8 mouse cellular contexts compared by ENCODE assay signal in the genomic region with DNA sequence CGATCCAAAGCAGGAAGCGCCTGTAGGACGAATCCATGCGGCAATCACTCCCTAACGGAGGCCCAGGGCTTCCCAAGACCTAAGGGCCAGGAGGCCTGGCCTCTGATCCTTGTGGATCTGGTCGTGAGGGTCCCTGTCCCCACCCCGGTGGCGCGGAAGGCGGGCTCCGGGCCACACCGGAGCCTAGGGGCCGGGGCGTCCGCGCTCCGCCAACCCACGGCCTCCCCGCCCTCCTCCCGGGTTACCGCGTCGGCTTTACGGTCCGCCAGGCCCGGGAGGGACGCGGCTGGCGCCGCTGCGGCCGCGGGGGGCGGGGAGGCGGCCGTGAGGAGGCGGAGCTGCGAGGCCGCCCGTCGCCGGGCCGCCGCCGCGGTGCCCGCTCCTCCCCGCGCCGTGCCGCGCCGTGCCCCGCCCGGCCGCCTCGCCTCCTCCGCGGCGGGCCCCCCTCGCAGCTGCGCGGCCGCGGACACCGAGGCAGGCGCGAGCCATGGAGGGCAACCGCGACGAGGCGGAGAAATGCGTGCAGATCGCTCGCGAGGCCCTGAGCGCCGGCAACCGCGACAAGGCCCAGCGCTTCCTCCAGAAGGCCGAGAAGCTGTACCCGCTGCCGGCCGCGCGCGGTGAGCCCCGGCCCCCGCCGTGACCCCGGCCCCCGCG. TPM values are rescaled to one million over a fixed set of nuclear protein-coding genes. Genes with fewer than 3 reads are reported as not detected.
DNase-seq lines count a peak whose midpoint lies in the region; ATAC-seq and TF ChIP-seq lines count a peak whose summit lies in the region.

A gene (plus strand): TSS at position 239 of the 657 bp plus-strand sequence.

- TF ChIP-seq POLR2A in CH12.LX (IDR thresholded peaks at IDR 0.05; ENCODE audit: low read depth, low read length) = peak; percentile 70; the same call in 1 of the 2 replicates
- TF ChIP-seq POLR2A in testis, adult 2 months (IDR thresholded peaks at IDR 0.05; ENCODE audit: control insufficient read depth, low read depth, low read length) = peak; percentile 28; the same call in 1 of the 2 replicates

- peaks cover 45% of the 10 kb centered on the region for H3K79me2 ChIP-seq in CH12.LX (replicated peaks; ENCODE audit: control insufficient read depth, extremely low read depth, insufficient read depth, poor library complexity, severe bottlenecking)

- H3K9me3 ChIP-seq in CH12.LX (replicated peaks; ENCODE audit: low read length) = no peaks in the 10 kb centered on the region
- H3K9me3 ChIP-seq in forebrain, embryonic 13.5 days (replicated peaks) = no peaks in the 10 kb centered on the region
- no peaks in the 10 kb centered on the region for H3K9me3 ChIP-seq in heart, postnatal 0 days (replicated peaks; ENCODE audit: control insufficient read depth, low read length)
- no peaks in the 10 kb centered on the region for H3K9me3 ChIP-seq in neural tube, embryonic 14.5 days (ENCODE audit: control insufficient read depth, low read length)

- H3K36me3 ChIP-seq in CH12.LX (replicated peaks in 1 of 2; ENCODE audit: control insufficient read depth in 1 of 2, insufficient read depth in 1 of 2, low read length in 1 of 2) = peaks cover 10 to 21% of the 10 kb centered on the region in 2 experiments
- H3K36me3 ChIP-seq in forebrain, embryonic 13.5 days (ENCODE audit: poor library complexity, severe bottlenecking) = 0 out of 2 replicates have a peak, but pooled peaks cover 10% of the 10 kb centered on the region
- no peaks in the 10 kb centered on the region for H3K36me3 ChIP-seq in heart, postnatal 0 days (replicated peaks; ENCODE audit: control insufficient read depth, insufficient read depth, low read length)
- H3K36me3 ChIP-seq in neural tube, embryonic 14.5 days (ENCODE audit: control insufficient read depth, insufficient read depth, low read length) = no peaks in the 10 kb centered on the region
- no peaks in the 10 kb centered on the region for H3K36me3 ChIP-seq in testis, adult 2 months (ENCODE audit: control insufficient read depth, insufficient read depth, low read length)

- ATAC-seq in forebrain, embryonic 13.5 days = peak; percentile 19
- peak; percentile 25 for ATAC-seq in heart, postnatal 0 days (ENCODE audit: insufficient read depth, low read depth)
- peak; percentile 21 for ATAC-seq in neural tube, embryonic 14.5 days (ENCODE audit: low read depth)

- peak; percentile 62 for DNase-seq in CH12.LX (ENCODE audit: extremely low read depth)
- DNase-seq in c-Kit-positive CD71-positive TER-119-positive erythroid progenitor cells, embryonic 14.5 days (ENCODE audit: low spot score) = peak; percentile 61
- peak; percentile 39 for DNase-seq in heart, postnatal 0 days (ENCODE audit: low spot score)
- peak; percentile 67 to 80 for DNase-seq in kidney, postnatal 4 days
- peak; percentile 55 to 63 for DNase-seq in lung, adult 18-20 months

- TF ChIP-seq CTCF in CH12.LX (conservative IDR thresholded peaks at IDR 0.05 in 1 of 2, IDR thresholded peaks at IDR 0.05 in 1 of 2; ENCODE audit: low read depth in 2 of 2, low read length in 2 of 2) = no peak
- no peak for TF ChIP-seq CTCF in heart, postnatal 0 days (IDR thresholded peaks at IDR 0.05; ENCODE audit: low read depth)
- TF ChIP-seq CTCF in testis, adult 2 months (IDR thresholded peaks at IDR 0.05; ENCODE audit: control insufficient read depth, insufficient read depth, insufficient replicate concordance, low read depth, low read length) = no peak

- under 1% methylated on average over 76 of the region's 94 CpGs for WGBS in forebrain, embryonic 13.5 days
- WGBS in heart, postnatal 0 days = under 1% methylated on average over 70 of the region's 94 CpGs
- WGBS in neural tube, embryonic 14.5 days = 0% methylated on average over 45 of the region's 94 CpGs

- in situ Hi-C loops in CH12.LX (cut with MboI; ENCODE audit: low pct_ligation_motif_present, low pct_unique_long_range_greater_than_20kb, low sequenced_read_pairs) = loop anchor here (5.0 to 10.0 kb wide), 2 partner anchors 50 to 277 kb away; a partner anchor contains a TSS

- peak within 1 kb of the TSS; percentile 87 for H3K4me2 ChIP-seq in CH12.LX (ENCODE audit: insufficient read depth, low read depth, poor library complexity, severe bottlenecking)
- peak within 1 kb of the TSS; percentile 85 for H3K4me2 ChIP-seq in forebrain, embryonic 13.5 days
- H3K4me2 ChIP-seq in heart, postnatal 0 days (ENCODE audit: low read depth, low read length) = peak within 1 kb of the TSS; percentile 88
- peak within 1 kb of the TSS; percentile 73 for H3K4me2 ChIP-seq in neural tube, embryonic 14.5 days (ENCODE audit: low read depth, low read length)

- peak within 1 kb of the TSS; percentile 93 for H3K9ac ChIP-seq in CH12.LX (ENCODE audit: insufficient read depth, low read depth)
- peak within 1 kb of the TSS; percentile 98 for H3K9ac ChIP-seq in forebrain, embryonic 13.5 days
- H3K9ac ChIP-seq in heart, postnatal 0 days (replicated peaks; ENCODE audit: low read depth, low read length) = peak within 1 kb of the TSS; percentile 98
- H3K9ac ChIP-seq in neural tube, embryonic 14.5 days (replicated peaks; ENCODE audit: low read depth, low read length) = peak within 1 kb of the TSS; percentile 96

- peaks cover 5 to 33% of the 10 kb centered on the region in 2 experiments for H3K4me1 ChIP-seq in CH12.LX (ENCODE audit: control insufficient read depth in 1 of 2, insufficient read depth in 2 of 2)
- H3K4me1 ChIP-seq in forebrain, embryonic 13.5 days = peaks cover 34% of the 10 kb centered on the region
- peaks cover 8% of the 10 kb centered on the region; the same call in 1 of the 2 replicates for H3K4me1 ChIP-seq in heart, postnatal 0 days (ENCODE audit: control insufficient read depth, insufficient read depth)
- peaks cover 11% of the 10 kb centered on the region; the same call in 1 of the 2 replicates for H3K4me1 ChIP-seq in neural tube, embryonic 14.5 days (ENCODE audit: control insufficient read depth, insufficient read depth, low read length)
- peaks cover 7% of the 10 kb centered on the region for H3K4me1 ChIP-seq in testis, adult 2 months (ENCODE audit: control insufficient read depth, insufficient read depth, low read length)

- TF ChIP-seq EP300 in CH12.LX (IDR thresholded peaks at IDR 0.05; ENCODE audit: low read length) = no peak
- no peak for TF ChIP-seq EP300 in heart, postnatal 0 days (IDR thresholded peaks at IDR 0.05; ENCODE audit: low read depth)

- dilution Hi-C loops in CH12.LX (cut with MboI; ENCODE audit: extremely low pct_ligation_motif_present, extremely low pct_unique_long_range_greater_than_20kb, low sequenced_read_pairs) = no loop called here

- no peak for TF ChIP-seq RAD21 in CH12.LX (IDR thresholded peaks at IDR 0.05; ENCODE audit: low read depth, low read length)

- H3K27ac ChIP-seq in CH12.LX (ENCODE audit: insufficient read depth, low read depth) = peak within 1 kb of the TSS; percentile 90
- peak within 1 kb of the TSS; percentile 98 for H3K27ac ChIP-seq in forebrain, embryonic 13.5 days
- H3K27ac ChIP-seq in heart, postnatal 0 days (ENCODE audit: low read depth) = peak within 1 kb of the TSS; percentile 98
- H3K27ac ChIP-seq in neural tube, embryonic 14.5 days (ENCODE audit: low read depth, low read length) = peak within 1 kb of the TSS; percentile 97
- H3K27ac ChIP-seq in testis, adult 2 months (ENCODE audit: control insufficient read depth, insufficient read depth, low read depth, low read length) = peak within 1 kb of the TSS; percentile 90

- no peaks in the 10 kb centered on the region for H3K27me3 ChIP-seq in CH12.LX (replicated peaks)
- H3K27me3 ChIP-seq in forebrain, embryonic 13.5 days = no peaks in the 10 kb centered on the region
- no peaks in the 10 kb centered on the region for H3K27me3 ChIP-seq in heart, postnatal 0 days (ENCODE audit: control insufficient read depth, insufficient read depth, low read length)
- H3K27me3 ChIP-seq in neural tube, embryonic 14.5 days (ENCODE audit: control insufficient read depth, insufficient read depth, low read length) = no peaks in the 10 kb centered on the region
- H3K27me3 ChIP-seq in testis, adult 2 months (ENCODE audit: control insufficient read depth, insufficient read depth, low read length) = no peaks in the 10 kb centered on the region

- peak within 1 kb of the TSS; percentile 64 to 86 (median 69) for H3K4me3 ChIP-seq in CH12.LX (replicated peaks in 1 of 3; ENCODE audit: low read depth in 2 of 3, low read length in 2 of 3, poor library complexity in 1 of 3)
- H3K4me3 ChIP-seq in forebrain, embryonic 13.5 days = peak within 1 kb of the TSS; percentile 89
- peak within 1 kb of the TSS; percentile 94 for H3K4me3 ChIP-seq in heart, postnatal 0 days (ENCODE audit: low read depth, low read length)
- H3K4me3 ChIP-seq in neural tube, embryonic 14.5 days (ENCODE audit: low read depth, low read length) = peak within 1 kb of the TSS; percentile 90
- H3K4me3 ChIP-seq in testis, adult 2 months (ENCODE audit: control insufficient read depth, low read depth, low read length) = peak within 1 kb of the TSS; percentile 96

TF ChIP-seq in CH12.LX, 34 proteins besides CTCF, POLR2A, EP300 and RAD21 (continues in another document):
- TF ChIP-seq MXI1 (IDR thresholded peaks at IDR 0.05; ENCODE audit: low read depth, low read length) (no peak; the same call in none of the 2 replicates), KAT2A (IDR thresholded peaks at IDR 0.05; ENCODE audit: insufficient replicate concordance, low read length) (0 out of 2 replicates have a peak, but pooled peaks have one; percentile 56), ZNF384 (IDR thresholded peaks at IDR 0.05; ENCODE audit: low read depth, low read length) (no peak), SIN3A (IDR thresholded peaks at IDR 0.05; ENCODE audit: low read length) (peak; percentile 76), CHD1 (IDR thresholded peaks at IDR 0.05; ENCODE audit: low read depth, low read length) (no peak; the same call in 1 of the 2 replicates), ZMIZ1 (IDR thresholded peaks at IDR 0.05; ENCODE audit: low read depth, low read length) (peak; percentile 98), IRF4 (IDR thresholded peaks at IDR 0.05; ENCODE audit: low read depth, low read length) (peak; percentile 58; the same call in 1 of the 2 replicates), USF1 (IDR thresholded peaks at IDR 0.05; ENCODE audit: low read depth, low read length) (no peak; the same call in 1 of the 2 replicates), NRF1 (IDR thresholded peaks at IDR 0.05; ENCODE audit: low read depth, low read length) (peak; percentile 67), ZKSCAN1 (IDR thresholded peaks at IDR 0.05; ENCODE audit: borderline replicate concordance, low read depth, low read length) (0 out of 2 replicates have a peak, but pooled peaks have one; percentile 11)

RNA-seq across cellular contexts. Expression of the gene that starts here (rescaled TPM):
- total RNA-seq in CH12.LX (2012; rRNA removed) (6.0 and 7.0 TPM in 2 replicates), CH12.LX (2014; rRNA removed) (2.8 and 2.9 TPM in 2 replicates)
- 4.4 and 6.4 TPM in 2 replicates for polyA plus RNA-seq in CH12.LX (2012; ENCODE audit: insufficient read length, low read depth)
- polyA plus RNA-seq in forebrain, embryonic 13.5 days (2015; fragmentation: Nextera tagmentation; extraction: Ambion mirVana) = 6.3 and 7.3 TPM in 2 replicates
- 4.0 and 5.1 TPM in 2 replicates for total RNA-seq in heart, postnatal 0 days (2014; rRNA removed; ENCODE audit: low replicate concordance)
- 7.4 and 8.6 TPM in 2 replicates for polyA plus RNA-seq in heart, postnatal 0 days (2015; fragmentation: Nextera tagmentation; extraction: Ambion mirVana)
- 17.9 and 18.7 TPM in 2 replicates for polyA plus RNA-seq in neural tube, embryonic 14.5 days (2014; fragmentation: Nextera tagmentation; extraction: Ambion mirVana)
- polyA plus RNA-seq in testis, adult 2 months (2012; rRNA removed) = 65.5 and 76.7 TPM in 2 replicates

Comparison
In these comparisons a context has a peak if more than half of its experiments do, and no peak if none do; other contexts are left out.
1. Peak in every context shown above with its lines: DNase-seq, ATAC-seq, H3K4me3 ChIP-seq and H3K27ac ChIP-seq.